Mouse (Mus musculus): ENCODE measurements around the gene Dglucy. TPM values are rescaled to one million over a fixed set of nuclear protein-coding genes. Genes with fewer than 3 reads are reported as not detected.
A peak's percentile ranks its signal among the peaks of the same experiment; 100 is the strongest.

Gene Dglucy
- polyA plus RNA-seq, 1 experiment from 2014 or later = 0.44 TPM

GRCm38 (mm10) chr12:100819965-100820364 is 41.1 kb downstream of the Dglucy start:
- ATAC-seq (ENCODE audit: low FRiP score) = no peak
- Histone ChIP-seq H3K9ac (ENCODE audit: low read length) (no peak overlapping the region), H3K36me3 (ENCODE audit: control insufficient read depth, insufficient read depth, low read length) (no peaks in the 10 kb centered on the region), H3K27me3 (ENCODE audit: control insufficient read depth, insufficient read depth, low read length) (no peaks in the 10 kb centered on the region), H3K4me2 (no peak overlapping the region), H3K4me3 (ENCODE audit: low read depth, low read length) (no peak overlapping the region), H3K27ac (ENCODE audit: low read depth, low read length) (no peak overlapping the region), H3K9me3 (ENCODE audit: control insufficient read depth, low read length) (no peaks in the 10 kb centered on the region), H3K4me1 (ENCODE audit: control insufficient read depth, insufficient read depth, low read length) (no peaks in the 10 kb centered on the region)
- peak; percentile 35 for DNase-seq (ENCODE audit: low spot score, missing footprints)

DNA sequence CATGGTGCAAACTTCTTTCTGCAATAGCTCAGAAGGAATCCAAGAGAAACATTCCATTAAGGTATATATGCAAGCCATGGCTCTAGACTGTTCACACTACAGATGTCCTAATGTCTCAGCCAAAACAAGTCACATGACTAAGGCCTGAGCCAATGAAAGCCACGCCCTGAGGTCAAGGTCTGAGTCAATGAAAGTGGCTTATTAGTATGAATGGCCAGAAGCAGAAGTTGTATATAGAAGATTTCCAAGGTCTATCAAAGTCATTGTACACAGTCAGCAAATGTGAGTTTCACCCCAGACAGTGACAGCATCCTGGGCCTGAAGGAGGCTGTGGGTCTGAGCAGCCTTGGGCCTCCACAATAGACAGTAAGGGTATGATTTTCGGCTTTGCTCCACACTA is 52.2 kb downstream of the Dglucy start:
- H3K4me2 ChIP-seq = no peak overlapping the region
- ATAC-seq (ENCODE audit: low FRiP score) (no peak), DNase-seq (ENCODE audit: low spot score, missing footprints) (peak; percentile 26)
- no peaks in the 10 kb centered on the region for H3K27me3 ChIP-seq (ENCODE audit: control insufficient read depth, insufficient read depth, low read length)
- no peak overlapping the region for H3K27ac ChIP-seq (ENCODE audit: low read depth, low read length)
- H3K9ac ChIP-seq (ENCODE audit: low read length) = no peak overlapping the region
- no peaks in the 10 kb centered on the region for H3K9me3 ChIP-seq (ENCODE audit: control insufficient read depth, low read length)
- WGBS = 86% methylated on average over 2 of the region's 2 CpGs
- H3K4me3 ChIP-seq (ENCODE audit: low read depth, low read length) = no peak overlapping the region
- no peaks in the 10 kb centered on the region for H3K4me1 ChIP-seq (ENCODE audit: control insufficient read depth, insufficient read depth, low read length)
- no peaks in the 10 kb centered on the region for H3K36me3 ChIP-seq (ENCODE audit: control insufficient read depth, insufficient read depth, low read length)

DNA sequence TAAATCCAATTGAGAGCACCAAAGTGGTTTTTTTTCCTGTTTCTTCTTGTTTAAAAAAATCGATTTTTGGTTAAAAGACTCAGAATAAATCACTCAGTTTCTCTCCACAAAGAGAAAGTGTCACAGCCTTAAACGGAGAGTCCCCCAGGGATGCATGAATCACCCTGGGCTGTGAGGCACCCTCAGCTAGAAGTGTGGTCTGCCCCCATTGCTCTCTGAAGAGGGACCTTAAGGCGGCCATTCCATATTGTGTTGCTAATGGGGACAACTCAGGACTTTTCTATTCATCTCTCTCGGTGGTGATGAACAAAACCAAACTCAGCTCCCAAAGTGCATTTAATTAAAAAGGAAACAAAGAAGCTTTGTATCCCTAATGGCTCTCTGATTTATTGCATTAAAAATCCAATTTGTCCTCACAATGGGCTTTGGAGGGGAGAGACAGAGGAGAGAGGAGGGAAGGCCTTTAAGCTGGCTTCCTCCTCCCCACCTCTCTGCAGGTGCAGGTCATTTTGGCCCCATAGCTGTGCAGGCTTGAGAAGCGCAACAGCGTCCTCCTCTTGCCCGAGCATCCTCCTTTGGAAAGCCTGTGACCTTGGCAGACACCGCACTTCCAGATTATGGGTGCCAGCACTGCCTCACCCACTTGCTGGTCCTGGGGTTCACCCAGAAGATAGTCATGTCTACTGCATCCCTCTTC is 52.9 kb downstream of the Dglucy start:
- H3K9ac ChIP-seq (ENCODE audit: low read length) = no peak overlapping the region
- no peaks in the 10 kb centered on the region for H3K27me3 ChIP-seq (ENCODE audit: control insufficient read depth, insufficient read depth, low read length)
- no peak for ATAC-seq (ENCODE audit: low FRiP score)
- no peaks in the 10 kb centered on the region for H3K4me1 ChIP-seq (ENCODE audit: control insufficient read depth, insufficient read depth, low read length)
- no peaks in the 10 kb centered on the region for H3K9me3 ChIP-seq (ENCODE audit: control insufficient read depth, low read length)
- H3K36me3 ChIP-seq (ENCODE audit: control insufficient read depth, insufficient read depth, low read length) = no peaks in the 10 kb centered on the region
- WGBS = 24% methylated on average over 8 of the region's 8 CpGs
- peak; percentile 75 for DNase-seq (ENCODE audit: low spot score, missing footprints)
- H3K4me2 ChIP-seq = no peak overlapping the region
- no peak overlapping the region for H3K27ac ChIP-seq (ENCODE audit: low read depth, low read length)
- no peak overlapping the region for H3K4me3 ChIP-seq (ENCODE audit: low read depth, low read length)

GRCm38 (mm10) chr12:100837208-100837607 is 58.4 kb downstream of the Dglucy start:
- no peak overlapping the region for H3K4me2 ChIP-seq
- no peak overlapping the region for H3K9ac ChIP-seq (ENCODE audit: low read length)
- no peak overlapping the region for H3K27ac ChIP-seq (ENCODE audit: low read depth, low read length)
- H3K36me3 ChIP-seq (ENCODE audit: control insufficient read depth, insufficient read depth, low read length) = no peaks in the 10 kb centered on the region
- ATAC-seq (ENCODE audit: low FRiP score) (no peak), DNase-seq (ENCODE audit: low spot score, missing footprints) (peak; percentile 23)
- 91% methylated on average over 3 of the region's 3 CpGs for WGBS
- H3K9me3 ChIP-seq (ENCODE audit: control insufficient read depth, low read length) = no peaks in the 10 kb centered on the region
- H3K4me1 ChIP-seq (ENCODE audit: control insufficient read depth, insufficient read depth, low read length) = no peaks in the 10 kb centered on the region
- no peak overlapping the region for H3K4me3 ChIP-seq (ENCODE audit: low read depth, low read length)
- H3K27me3 ChIP-seq (ENCODE audit: control insufficient read depth, insufficient read depth, low read length) = no peaks in the 10 kb centered on the region

GRCm38 (mm10) chr12:100839079-100839600 is 60.3 kb downstream of the Dglucy start:
- DNase-seq (ENCODE audit: low spot score, missing footprints) (no peak), ATAC-seq (ENCODE audit: low FRiP score) (no peak)
- no peaks in the 10 kb centered on the region for H3K9me3 ChIP-seq (ENCODE audit: control insufficient read depth, low read length)
- 26% methylated on average over 8 of the region's 8 CpGs for WGBS
- H3K9ac ChIP-seq (ENCODE audit: low read length) = no peak overlapping the region
- no peaks in the 10 kb centered on the region for H3K4me1 ChIP-seq (ENCODE audit: control insufficient read depth, insufficient read depth, low read length)
- H3K36me3 ChIP-seq (ENCODE audit: control insufficient read depth, insufficient read depth, low read length) = no peaks in the 10 kb centered on the region
- H3K4me2 ChIP-seq = no peak overlapping the region
- no peak overlapping the region for H3K27ac ChIP-seq (ENCODE audit: low read depth, low read length)
- H3K4me3 ChIP-seq (ENCODE audit: low read depth, low read length) = no peak overlapping the region
- H3K27me3 ChIP-seq (ENCODE audit: control insufficient read depth, insufficient read depth, low read length) = no peaks in the 10 kb centered on the region

DNA sequence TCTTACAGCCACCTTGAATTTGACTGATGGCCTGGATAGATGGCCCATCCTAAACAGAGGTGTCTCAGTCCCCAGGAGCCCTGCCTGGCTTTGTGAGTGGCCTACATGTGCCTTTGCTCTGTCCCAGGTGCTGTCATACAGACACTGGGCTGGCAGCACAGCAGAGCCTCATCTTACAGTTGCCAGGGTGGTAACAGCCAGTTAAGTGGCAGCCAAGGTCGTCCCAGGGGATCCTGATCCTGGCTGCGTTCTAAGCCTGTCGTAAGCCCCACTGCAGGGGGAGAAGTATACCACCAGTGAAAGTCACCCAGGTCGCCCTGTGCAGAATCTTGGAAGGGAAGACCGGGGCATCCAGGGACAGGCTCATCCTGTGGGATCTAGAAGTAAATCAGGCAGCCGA is 61.1 kb downstream of the Dglucy start:
- H3K9me3 ChIP-seq (ENCODE audit: control insufficient read depth, low read length) = no peaks in the 10 kb centered on the region
- no peak overlapping the region for H3K27ac ChIP-seq (ENCODE audit: low read depth, low read length)
- no peaks in the 10 kb centered on the region for H3K27me3 ChIP-seq (ENCODE audit: control insufficient read depth, insufficient read depth, low read length)
- H3K4me2 ChIP-seq = no peak overlapping the region
- no peak overlapping the region for H3K9ac ChIP-seq (ENCODE audit: low read length)
- DNase-seq (ENCODE audit: low spot score, missing footprints) (no peak), ATAC-seq (ENCODE audit: low FRiP score) (no peak)
- H3K4me3 ChIP-seq (ENCODE audit: low read depth, low read length) = no peak overlapping the region
- no peaks in the 10 kb centered on the region for H3K36me3 ChIP-seq (ENCODE audit: control insufficient read depth, insufficient read depth, low read length)
- 83% methylated on average over 6 of the region's 6 CpGs for WGBS
- no peaks in the 10 kb centered on the region for H3K4me1 ChIP-seq (ENCODE audit: control insufficient read depth, insufficient read depth, low read length)

DNA sequence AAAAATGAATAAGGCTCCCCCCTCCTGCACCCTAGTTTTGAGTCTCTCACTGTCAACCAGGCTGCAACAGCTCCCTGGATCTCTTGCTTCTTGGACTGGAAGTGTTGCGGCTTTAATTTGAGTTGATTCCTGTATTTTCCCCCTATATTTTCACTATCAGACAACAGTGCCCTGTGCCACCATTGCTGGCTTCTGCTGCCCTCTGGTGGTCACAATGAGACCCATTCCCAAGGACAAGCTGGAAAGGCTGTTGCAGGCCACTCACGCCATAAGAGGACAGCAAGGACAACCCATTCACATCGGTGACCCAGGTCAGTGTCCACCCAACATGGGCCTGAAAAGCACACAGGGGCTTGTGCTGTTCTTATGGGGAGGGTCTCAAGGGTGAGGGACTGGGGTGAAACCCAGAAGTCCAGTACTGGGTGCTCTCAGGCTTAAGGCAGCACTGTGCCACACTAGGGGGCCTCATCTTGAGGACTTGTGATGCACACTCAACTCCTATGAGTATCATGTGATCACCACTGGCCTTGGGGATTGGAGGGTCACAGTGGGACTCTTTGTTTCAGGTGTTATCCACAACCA is 62.4 kb downstream of the Dglucy start:
- no peak overlapping the region for H3K27ac ChIP-seq (ENCODE audit: low read depth, low read length)
- no peaks in the 10 kb centered on the region for H3K4me1 ChIP-seq (ENCODE audit: control insufficient read depth, insufficient read depth, low read length)
- WGBS = 27% methylated on average over 3 of the region's 3 CpGs

GRCm38 (mm10) chr12:100843171-100843570 is 64.3 kb downstream of the Dglucy start:
- no peak overlapping the region for H3K4me3 ChIP-seq (ENCODE audit: low read depth, low read length)
- ATAC-seq (ENCODE audit: low FRiP score) (no peak), DNase-seq (ENCODE audit: low spot score, missing footprints) (no peak)
- 81% methylated on average over 4 of the region's 4 CpGs for WGBS
- H3K36me3 ChIP-seq (ENCODE audit: control insufficient read depth, insufficient read depth, low read length) = no peaks in the 10 kb centered on the region
- no peaks in the 10 kb centered on the region for H3K9me3 ChIP-seq (ENCODE audit: control insufficient read depth, low read length)
- H3K27ac ChIP-seq (ENCODE audit: low read depth, low read length) = no peak overlapping the region
- no peak overlapping the region for H3K4me2 ChIP-seq
- H3K9ac ChIP-seq (ENCODE audit: low read length) = no peak overlapping the region
- H3K27me3 ChIP-seq (ENCODE audit: control insufficient read depth, insufficient read depth, low read length) = no peaks in the 10 kb centered on the region
- no peaks in the 10 kb centered on the region for H3K4me1 ChIP-seq (ENCODE audit: control insufficient read depth, insufficient read depth, low read length)

More for the DNA sequence above, 62.4 kb downstream of the Dglucy start:
- H3K9me3 ChIP-seq (ENCODE audit: control insufficient read depth, low read length) = no peaks in the 10 kb centered on the region
- H3K9ac ChIP-seq (ENCODE audit: low read length) = no peak overlapping the region
- H3K4me3 ChIP-seq (ENCODE audit: low read depth, low read length) = no peak overlapping the region
- H3K4me2 ChIP-seq = no peak overlapping the region
- H3K27me3 ChIP-seq (ENCODE audit: control insufficient read depth, insufficient read depth, low read length) = no peaks in the 10 kb centered on the region
- DNase-seq (ENCODE audit: low spot score, missing footprints) = peak; percentile 97
- H3K36me3 ChIP-seq (ENCODE audit: control insufficient read depth, insufficient read depth, low read length) = no peaks in the 10 kb centered on the region
- peak; percentile 74 for ATAC-seq (ENCODE audit: low FRiP score)

GRCm38 (mm10) chr12:100844546-100844945 is 65.7 kb downstream of the Dglucy start:
- no peaks in the 10 kb centered on the region for H3K9me3 ChIP-seq (ENCODE audit: control insufficient read depth, low read length)
- DNase-seq (ENCODE audit: low spot score, missing footprints) = no peak
- no peak overlapping the region for H3K27ac ChIP-seq (ENCODE audit: low read depth, low read length)
- H3K9ac ChIP-seq (ENCODE audit: low read length) = no peak overlapping the region
- H3K27me3 ChIP-seq (ENCODE audit: control insufficient read depth, insufficient read depth, low read length) = no peaks in the 10 kb centered on the region
- WGBS = 89% methylated on average over 7 of the region's 7 CpGs
- H3K4me2 ChIP-seq = no peak overlapping the region
- H3K4me3 ChIP-seq (ENCODE audit: low read depth, low read length) = no peak overlapping the region
- no peaks in the 10 kb centered on the region for H3K36me3 ChIP-seq (ENCODE audit: control insufficient read depth, insufficient read depth, low read length)
- no peaks in the 10 kb centered on the region for H3K4me1 ChIP-seq (ENCODE audit: control insufficient read depth, insufficient read depth, low read length)
- ATAC-seq (ENCODE audit: low FRiP score) = no peak

All from midbrain, embryonic 11.5 days (tissue).